Mouse (Mus musculus) CD8-positive naive resting alpha-beta T cell, adult 57 days (primary cell): Measurements from ENCODE around the gene Aldh3b1. TPM values are rescaled to one million over a fixed set of nuclear protein-coding genes. Genes with fewer than 3 reads are reported as not detected.

Experiments used
- total RNA-seq: library from RNA; stranded (reverse); gene quantifications from one replicate; pipeline ENCODE4 v1.2.4, GENCODE M21; 2023

The Aldh3b1 gene
- total RNA-seq = 1.6 TPM

GRCm38 (mm10) chr19:3929211-3929941 is at the start of gene Aldh3b1:
Gene Aldh3b1, minus strand, starts transcription at chr19:3929808.

GRCm38 (mm10) chr19:3972229-3972628 is 42.6 kb upstream of the Aldh3b1 start, which contains the start of gene Aldh3b2:
Gene Aldh3b2, plus strand, starts transcription at chr19:3972328.

GRCm38 (mm10) chr19:3958470-3958869 is 28.9 kb upstream of the Aldh3b1 start, which contains the start of gene Aldh3b3:
Gene Aldh3b3, plus strand, starts transcription at chr19:3958645.

GRCm38 (mm10) chr19:3935032-3935895 is 5.7 kb upstream of the Aldh3b1 start, which contains the start of gene Unc93b1:
Gene Unc93b1, plus strand, starts transcription at chr19:3935186.

GRCm38 (mm10) chr19:3912337-3913204 is 17.0 kb downstream of the Aldh3b1 start, which contains the start of gene Ndufs8:
Gene Ndufs8, minus strand, starts transcription at chr19:3912774.

GRCm38 (mm10) chr19:3906795-3907786 is 22.5 kb downstream of the Aldh3b1 start, which contains the start of gene Tcirg1:
Gene Tcirg1, minus strand, starts transcription at chr19:3907133.

Other genes starting within 250 kb of the Aldh3b1 start
- gene Lrp5, start 243.2 kb downstream of the Aldh3b1 start, total RNA-seq = 5.4 TPM
- 5.6 TPM for gene 1810055G02Rik, start 221.5 kb downstream of the Aldh3b1 start, total RNA-seq
- 139 TPM for gene Kmt5b, start 162.4 kb downstream of the Aldh3b1 start, total RNA-seq
- 58.8 TPM for gene Chka, start 78.0 kb downstream of the Aldh3b1 start, total RNA-seq
- gene Tcirg1, start 22.7 kb downstream of the Aldh3b1 start, total RNA-seq = 83.4 TPM
- 52.9 TPM for gene Ndufs8, start 17.0 kb downstream of the Aldh3b1 start, total RNA-seq
- gene Unc93b1, start 5.4 kb upstream of the Aldh3b1 start, total RNA-seq = 43.8 TPM
- not detected for gene Aldh3b3, start 28.8 kb upstream of the Aldh3b1 start, total RNA-seq
- gene Aldh3b2, start 42.5 kb upstream of the Aldh3b1 start, total RNA-seq = not detected
- gene Acy3, start 56.8 kb upstream of the Aldh3b1 start, total RNA-seq = not detected
- not detected for gene Tbx10, start 62.9 kb upstream of the Aldh3b1 start, total RNA-seq
- gene Nudt8, start 70.8 kb upstream of the Aldh3b1 start, total RNA-seq = 8.7 TPM
- 2.3 TPM for gene Gm49405, start 70.8 kb upstream of the Aldh3b1 start, total RNA-seq
- 5.1 TPM for gene Doc2g, start 73.5 kb upstream of the Aldh3b1 start, total RNA-seq
- gene Ndufv1, start 83.0 kb upstream of the Aldh3b1 start, total RNA-seq = 109 TPM
- 191 TPM for gene Gstp1, start 108.2 kb upstream of the Aldh3b1 start, total RNA-seq
- gene Gstp2, start 116.2 kb upstream of the Aldh3b1 start, total RNA-seq = 32.5 TPM
- 26.6 TPM for gene Gstp3, start 129.8 kb upstream of the Aldh3b1 start, total RNA-seq
- not detected for gene Cabp2, start 151.8 kb upstream of the Aldh3b1 start, total RNA-seq
- gene Cdk2ap2, start 167.4 kb upstream of the Aldh3b1 start, total RNA-seq = 161 TPM
- 317 TPM for gene Pitpnm1, start 170.2 kb upstream of the Aldh3b1 start, total RNA-seq
- gene Aip, start 196.1 kb upstream of the Aldh3b1 start, total RNA-seq = 134 TPM
- gene Gpr152, start 210.0 kb upstream of the Aldh3b1 start, total RNA-seq = 0.58 TPM
- gene Cabp4, start 214.2 kb upstream of the Aldh3b1 start, total RNA-seq = 0.37 TPM
- 125 TPM for gene Coro1b, start 218.8 kb upstream of the Aldh3b1 start, total RNA-seq
- gene Ptprcap, start 223.8 kb upstream of the Aldh3b1 start, total RNA-seq = 302 TPM
- 35.9 TPM for gene Rps6kb2, start 233.5 kb upstream of the Aldh3b1 start, total RNA-seq
- 63.4 TPM for gene Carns1, start 245.7 kb upstream of the Aldh3b1 start, total RNA-seq